Mouse (Mus musculus) liver, adult 2 months (tissue): ENCODE results near the gene Ttll8. TPM values are rescaled to one million over a fixed set of nuclear protein-coding genes. Genes with fewer than 3 reads are reported as not detected.

Experiments
- DNase-seq: peaks from one replicate; pipeline ENCODE4 v3.0.0-alpha.2; 2011; ENCODE audit warnings: low read depth, low spot score; ENCODE audit errors: extremely low read depth
- H3K27ac ChIP-seq: fragments of 200-500 bp; replicated peaks from 2 replicates; pipeline ENCODE4 v1.5.1; 2012; ENCODE audit warnings: low read depth, mild to moderate bottlenecking, control low read depth, inconsistent platforms, low read length; ENCODE audit not compliant: insufficient read depth
- H3K27me3 ChIP-seq: fragments of 200-500 bp; 2 replicates; pipeline ENCODE4 v1.6.1; 2012; ENCODE audit warnings: mild to moderate bottlenecking, moderate library complexity, low read length, inconsistent platforms; ENCODE audit not compliant: control insufficient read depth, insufficient read depth
- H3K36me3 ChIP-seq: fragments of 200-500 bp; 2 replicates; pipeline ENCODE4 v1.6.1; 2012; ENCODE audit warnings: low read length, inconsistent platforms; ENCODE audit not compliant: control insufficient read depth, insufficient read depth
- H3K4me1 ChIP-seq: fragments of 200-500 bp; 2 replicates; pipeline ENCODE4 v1.6.1; 2011; ENCODE audit warnings: low read length; ENCODE audit not compliant: control insufficient read depth, insufficient read depth
- H3K4me3 ChIP-seq: fragments of 200-500 bp; 2 replicates; pipeline ENCODE4 v1.5.1; 2011; ENCODE audit warnings: low read depth, mild to moderate bottlenecking, control low read depth, low read length, moderate library complexity; ENCODE audit not compliant: insufficient read depth
- H3K79me2 ChIP-seq: fragments of 200-500 bp; 2 replicates; pipeline ENCODE4 v1.6.1; 2012; ENCODE audit warnings: inconsistent platforms, mild to moderate bottlenecking, low read length, moderate library complexity; ENCODE audit not compliant: control insufficient read depth, insufficient read depth
- H3K9ac ChIP-seq: fragments of 200-500 bp; 2 replicates; pipeline ENCODE4 v1.6.1; 2012; ENCODE audit warnings: low read depth, mild to moderate bottlenecking, control low read depth, inconsistent platforms, low read length
- CTCF ChIP-seq: fragments of 200-500 bp; IDR thresholded peaks from 2 replicates; pipeline ENCODE4 v1.5.1; 2011; ENCODE audit warnings: low read depth, low read length, control low read depth
- POLR2A ChIP-seq: fragments of 200-500 bp; IDR thresholded peaks from 2 replicates; pipeline ENCODE4 v1.6.1; 2011; ENCODE audit warnings: low read length, control low read depth; ENCODE audit not compliant: insufficient read depth; ENCODE audit errors: extremely low read depth
- WGBS: fragments of 180-500 bp; shearing (Covaris S2); methylation state at CpG from one replicate; pipeline ENCODE4 v1.1.7; 2018; 5-methylcytosine and 5-hydroxymethylcytosine counted together
- polyA plus RNA-seq: library from polyadenylated mRNA; depleted of rRNA; stranded (reverse); fragments of >200 nt; gene quantifications from 2 replicates; pipeline ENCODE4 v1.2.3, GENCODE M21; 2012
- total RNA-seq: library from RNA; depleted of rRNA; stranded (reverse); fragments of >200 nt; gene quantifications from 2 replicates; pipeline ENCODE4 v1.2.3, GENCODE M21; 2014

Ttll8 gene
- total and polyA plus RNA-seq, 2 experiments: 0.02 to 0.28 TPM

DNA sequence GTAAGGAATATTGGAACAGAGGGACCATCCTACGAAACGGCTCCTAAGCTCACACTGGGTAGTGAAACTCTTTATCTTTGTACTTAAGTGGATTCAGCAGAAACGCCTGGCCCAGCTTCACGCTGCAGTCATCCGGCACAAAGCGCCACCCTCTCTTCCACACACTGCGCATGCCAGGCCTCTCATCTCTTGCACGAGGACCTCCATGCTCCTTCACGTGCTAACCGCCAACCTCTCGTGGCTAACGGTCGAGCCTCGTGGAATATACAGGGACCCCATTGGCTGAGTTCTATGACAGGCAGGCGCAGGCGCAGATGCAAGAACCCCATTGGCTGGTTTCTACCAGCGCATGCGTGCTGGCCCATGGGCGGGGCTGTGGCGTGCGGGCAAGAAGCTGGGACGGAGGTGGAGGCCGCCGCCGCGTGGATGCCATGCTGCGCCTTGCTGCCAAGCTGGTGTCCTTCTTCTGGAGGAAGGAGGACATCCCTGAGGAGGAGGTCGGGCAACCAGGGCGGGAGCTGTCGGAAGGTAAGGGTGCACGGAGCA is 28.4 kb upstream of the Ttll8 start, which contains the start of gene Mov10l1:
TSS of gene Mov10l1 (plus strand) at position 376 of the 546 bp plus-strand sequence.
- H3K4me1 ChIP-seq: no peaks in the 10 kb centered on the region
- H3K36me3 ChIP-seq: no peaks in the 10 kb centered on the region
- H3K27ac ChIP-seq: no peak within 1 kb of the TSS
- no peaks in the 10 kb centered on the region for H3K79me2 ChIP-seq
- no peaks in the 10 kb centered on the region for H3K27me3 ChIP-seq
- no peak within 1 kb of the TSS for H3K9ac ChIP-seq
- 91% methylated on average over 31 of the region's 31 CpGs for WGBS
- TF ChIP-seq POLR2A (no peak), CTCF (no peak)
- no peak for DNase-seq
- H3K4me3 ChIP-seq: no peak within 1 kb of the TSS

- H3K9ac ChIP-seq: no peak overlapping the region
- no peak overlapping the region for H3K4me3 ChIP-seq
- H3K27me3 ChIP-seq: no peaks in the 10 kb centered on the region
- no peak for DNase-seq
- WGBS: 63% methylated on average over 3 of the region's 3 CpGs
- no peak overlapping the region for H3K27ac ChIP-seq
- TF ChIP-seq CTCF (no peak), POLR2A (no peak)
- H3K4me1 ChIP-seq: no peaks in the 10 kb centered on the region
- H3K36me3 ChIP-seq: no peaks in the 10 kb centered on the region
- H3K79me2 ChIP-seq: no peaks in the 10 kb centered on the region
These were observed 24.9 kb upstream of the Ttll8 start for GRCm38 (mm10) chr15:88979138-88979446.

GRCm38 (mm10) chr15:88978281-88979137 is 24.3 kb upstream of the Ttll8 start, which contains the start of gene Mlc1:
Gene Mlc1 (minus strand): TSS chr15:88979007.
- TF ChIP-seq POLR2A (no peak), CTCF (no peak)
- Histone ChIP-seq H3K4me3 (no peak within 1 kb of the TSS), H3K27ac (no peak within 1 kb of the TSS), H3K9ac (no peak within 1 kb of the TSS), H3K27me3 (no peaks in the 10 kb centered on the region), H3K36me3 (no peaks in the 10 kb centered on the region), H3K4me1 (no peaks in the 10 kb centered on the region), H3K79me2 (no peaks in the 10 kb centered on the region)
- 83% methylated on average over 10 of the region's 10 CpGs for WGBS
- DNase-seq: no peak

DNA sequence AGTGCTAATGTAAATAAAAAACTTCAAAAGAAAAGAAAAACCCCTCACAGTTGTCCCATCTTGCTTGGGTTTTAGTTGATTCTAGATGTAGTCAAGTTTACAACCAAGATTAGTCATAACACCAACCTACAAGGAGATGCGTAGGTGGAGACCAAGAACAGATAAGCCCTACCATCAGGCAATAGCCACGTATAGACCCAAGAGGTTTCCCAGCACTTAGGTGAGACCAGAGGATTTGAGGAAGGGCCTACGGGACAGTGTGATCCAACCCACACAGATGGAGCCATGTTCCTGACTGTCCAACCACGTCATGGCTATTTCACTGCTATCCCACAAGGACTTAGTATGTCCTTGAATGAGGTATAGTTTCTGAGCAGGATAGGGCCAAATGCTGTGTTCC is 18.1 kb upstream of the Ttll8 start:
- H3K4me3 ChIP-seq: no peak overlapping the region
- TF ChIP-seq CTCF (no peak), POLR2A (no peak)
- no peaks in the 10 kb centered on the region for H3K4me1 ChIP-seq
- WGBS: 90% methylated on average over 4 of the region's 4 CpGs
- no peak overlapping the region for H3K9ac ChIP-seq
- no peaks in the 10 kb centered on the region for H3K36me3 ChIP-seq
- no peak for DNase-seq
- H3K27me3 ChIP-seq: no peaks in the 10 kb centered on the region
- no peaks in the 10 kb centered on the region for H3K79me2 ChIP-seq
- no peak overlapping the region for H3K27ac ChIP-seq

GRCm38 (mm10) chr15:88964070-88964578 is 9.9 kb upstream of the Ttll8 start:
- Histone ChIP-seq H3K4me1 (no peaks in the 10 kb centered on the region), H3K27ac (no peak overlapping the region), H3K79me2 (no peaks in the 10 kb centered on the region), H3K27me3 (no peaks in the 10 kb centered on the region), H3K9ac (no peak overlapping the region), H3K4me3 (no peak overlapping the region), H3K36me3 (no peaks in the 10 kb centered on the region)
- no peak for TF ChIP-seq CTCF
- no peak for TF ChIP-seq POLR2A
- WGBS: 63% methylated on average over 2 of the region's 2 CpGs
- no peak for DNase-seq

GRCm38 (mm10) chr15:88957522-88957921 is 3.3 kb upstream of the Ttll8 start:
- Histone ChIP-seq H3K4me1 (no peaks in the 10 kb centered on the region), H3K27ac (no peak overlapping the region), H3K79me2 (no peaks in the 10 kb centered on the region), H3K36me3 (no peaks in the 10 kb centered on the region), H3K27me3 (peaks cover 9% of the 10 kb centered on the region), H3K4me3 (no peak overlapping the region), H3K9ac (no peak overlapping the region)
- TF ChIP-seq POLR2A: no peak
- TF ChIP-seq CTCF: no peak
- no peak for DNase-seq
- 86% methylated on average over 4 of the region's 4 CpGs for WGBS
